7 mouse cellular contexts compared by ENCODE assay signal in genomic region chr8:83898985-83899362, GRCm38 (mm10). TPM values are rescaled to one million over a fixed set of nuclear protein-coding genes. Genes with fewer than 3 reads are reported as not detected.
DNase-seq lines count a peak whose midpoint lies in the region; ATAC-seq and TF ChIP-seq lines count a peak whose summit lies in the region.

No protein-coding gene starts in this region.

- under 1% methylated on average over 13 of the region's 13 CpGs for WGBS in heart, embryonic 14.5 days

- H3K4me2 ChIP-seq in heart, embryonic 14.5 days (ENCODE audit: low read length): peak overlapping the region; percentile 99

- ATAC-seq in G1E (ENCODE audit: extremely low read depth, insufficient number of reproducible peaks, low FRiP score, poor library complexity, severe bottlenecking): no peak
- peak; percentile 23 for ATAC-seq in common myeloid progenitor, adult 5-6 weeks (replicated peaks; ENCODE audit: low read depth, poor library complexity, severe bottlenecking)
- peak; percentile 42; the same call in 1 of the 2 replicates for ATAC-seq in heart, embryonic 14.5 days (ENCODE audit: insufficient number of reproducible peaks, insufficient read depth, low FRiP score, low read depth)

- peaks cover 58% of the 10 kb centered on the region for H3K27me3 ChIP-seq in G1E (ENCODE audit: insufficient read depth, low read length)
- peaks cover 21% of the 10 kb centered on the region for H3K27me3 ChIP-seq in heart, embryonic 14.5 days (ENCODE audit: control insufficient read depth, insufficient read depth, low read length)

- H3K4me1 ChIP-seq in G1E (ENCODE audit: insufficient read depth, low read depth, low read length): peaks cover 62% of the 10 kb centered on the region
- H3K4me1 ChIP-seq in heart, embryonic 14.5 days (ENCODE audit: control insufficient read depth in 2 of 2, insufficient read depth in 2 of 2, low read length in 2 of 2): peaks cover 29 to 38% of the 10 kb centered on the region in 2 experiments

- peak overlapping the region; percentile 72 to 93; a peak in 3 of 4 replicates for H3K27ac ChIP-seq in heart, embryonic 14.5 days (replicated peaks in 1 of 2; ENCODE audit: control insufficient read depth in 1 of 2, insufficient read depth in 1 of 2, low read depth in 2 of 2, low read length in 2 of 2)

- TF ChIP-seq CTCF in G1E (IDR thresholded peaks at IDR 0.05; ENCODE audit: low read depth, low read length): no peak

- peaks cover 8% of the 10 kb centered on the region for H3K36me3 ChIP-seq in G1E (replicated peaks)
- H3K36me3 ChIP-seq in heart, embryonic 14.5 days (ENCODE audit: control insufficient read depth, insufficient read depth, low read length): no peaks in the 10 kb centered on the region

- peak overlapping the region; percentile 79; the same call in 1 of the 2 replicates for H3K4me3 ChIP-seq in G1E (ENCODE audit: low read depth, low read length)
- peak overlapping the region; percentile 93 to 95 for H3K4me3 ChIP-seq in heart, embryonic 14.5 days (ENCODE audit: control insufficient read depth in 1 of 2, insufficient read depth in 1 of 2, low read depth in 1 of 2, low read length in 2 of 2)

- peak overlapping the region; percentile 89 for H3K9ac ChIP-seq in heart, embryonic 14.5 days (ENCODE audit: low read length)

- peak; percentile 71 for DNase-seq in CD4-positive, CD25-positive, alpha-beta regulatory T cell, adult 2 months (ENCODE audit: low read depth, low spot score)
- no peak for DNase-seq in G1E (ENCODE audit: low spot score)
- peak; percentile 56 to 68 for DNase-seq in kidney, postnatal 36 days
- peak; percentile 41 for DNase-seq in lung, postnatal 25 days (ENCODE audit: low spot score)
- DNase-seq in right cerebral cortex, postnatal 14 days: peak; percentile 56

- H3K9me3 ChIP-seq in G1E (replicated peaks): peaks cover 3% of the 10 kb centered on the region; the same call in 1 of the 2 replicates
- H3K9me3 ChIP-seq in heart, embryonic 14.5 days (ENCODE audit: control insufficient read depth, low read length): no peaks in the 10 kb centered on the region

RNA-seq across cellular contexts. Expression of gene Adgrl1, which starts 0.9 kb away (rescaled TPM):
- 31.2 and 35.2 TPM in 2 replicates for total RNA-seq in G1E (2014; fragmentation: Nextera tagmentation)
- total RNA-seq in G1E (2017): 9.1 and 11.3 TPM in 2 replicates
- 18.5 and 20.7 TPM in 2 replicates for polyA plus RNA-seq in G1E (2012)
- total RNA-seq in common myeloid progenitor, adult 5-6 weeks (2017): 4.0 and 6.1 TPM in 2 replicates
- 10.4 and 13.0 TPM in 2 replicates for polyA plus RNA-seq in heart, embryonic 14.5 days (2014; fragmentation: Nextera tagmentation; extraction: Ambion mirVana)

RNA-seq across cellular contexts. Expression of gene Gm10644, which starts 56.0 kb away (rescaled TPM):
- total RNA-seq in G1E (2014; fragmentation: Nextera tagmentation) (0.83 and 1.7 TPM in 2 replicates), G1E (2017) (0.81 and 0.82 TPM in 2 replicates)
- polyA plus RNA-seq in G1E (2012): 0.10 and 0.16 TPM in 2 replicates
- total RNA-seq in common myeloid progenitor, adult 5-6 weeks (2017): 0.05 TPM in 1 of 2 replicates, not detected in the other
- polyA plus RNA-seq in heart, embryonic 14.5 days (2014; fragmentation: Nextera tagmentation; extraction: Ambion mirVana): 0.51 and 0.66 TPM in 2 replicates

RNA-seq across cellular contexts. Expression of gene Asf1b, which starts 56.3 kb away (rescaled TPM):
- total RNA-seq in G1E (2014; fragmentation: Nextera tagmentation): 87.4 and 120 TPM in 2 replicates
- total RNA-seq in G1E (2017): 88.6 and 104 TPM in 2 replicates
- 288 and 383 TPM in 2 replicates for polyA plus RNA-seq in G1E (2012)
- 20.7 and 33.8 TPM in 2 replicates for total RNA-seq in common myeloid progenitor, adult 5-6 weeks (2017)
- 57.2 and 60.7 TPM in 2 replicates for polyA plus RNA-seq in heart, embryonic 14.5 days (2014; fragmentation: Nextera tagmentation; extraction: Ambion mirVana)
